Mouse (Mus musculus): ENCODE results near the gene Rnls. TPM values are rescaled to one million over a fixed set of nuclear protein-coding genes. Genes with fewer than 3 reads are reported as not detected.

Rnls gene
- polyA plus RNA-seq, 1 experiment from 2014 or later, result 8.0 TPM

DNA sequence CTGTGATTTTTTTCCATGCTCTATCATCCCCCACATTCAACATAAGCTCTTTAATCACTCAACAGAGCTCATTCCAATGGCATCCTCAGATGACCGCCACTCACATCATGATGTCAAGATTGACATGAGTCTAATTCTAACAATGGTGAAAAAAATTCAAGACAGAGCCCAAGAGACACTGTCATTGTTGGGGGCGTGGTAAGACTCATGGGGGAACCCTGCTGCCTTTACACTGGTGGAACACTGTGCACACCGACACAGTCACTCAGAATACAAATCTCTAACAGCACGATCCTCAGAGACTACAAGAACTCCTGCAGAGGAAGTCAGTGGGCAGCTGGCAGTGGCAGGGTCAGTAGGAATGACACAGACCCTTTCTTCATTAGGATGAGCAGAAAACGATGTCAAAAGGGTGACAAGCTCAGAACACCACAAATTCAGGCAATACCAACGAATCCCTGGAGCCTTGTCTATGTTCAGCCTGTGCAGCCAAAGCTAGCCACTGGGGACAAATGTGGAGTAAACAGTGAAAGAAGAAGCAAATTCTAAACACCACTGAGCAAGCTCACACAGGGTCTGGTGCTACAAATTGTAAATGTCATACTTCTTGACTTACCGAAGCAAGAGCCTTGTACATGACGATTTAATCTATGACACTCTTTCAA lies 277.3 kb downstream of the Rnls start:
- 72% methylated on average over 8 of the region's 8 CpGs for WGBS
- Histone ChIP-seq H3K27me3 (no peaks in the 10 kb centered on the region), H3K27ac (no peak overlapping the region), H3K36me3 (ENCODE audit: poor library complexity, severe bottlenecking) (no peaks in the 10 kb centered on the region), H3K9ac (no peak overlapping the region), H3K4me3 (no peak overlapping the region), H3K4me2 (no peak overlapping the region), H3K9me3 (replicated peaks) (no peaks in the 10 kb centered on the region), H3K4me1 (0 out of 2 replicates have a peak, but pooled peaks cover 5% of the 10 kb centered on the region)
- no peak for ATAC-seq

DNA sequence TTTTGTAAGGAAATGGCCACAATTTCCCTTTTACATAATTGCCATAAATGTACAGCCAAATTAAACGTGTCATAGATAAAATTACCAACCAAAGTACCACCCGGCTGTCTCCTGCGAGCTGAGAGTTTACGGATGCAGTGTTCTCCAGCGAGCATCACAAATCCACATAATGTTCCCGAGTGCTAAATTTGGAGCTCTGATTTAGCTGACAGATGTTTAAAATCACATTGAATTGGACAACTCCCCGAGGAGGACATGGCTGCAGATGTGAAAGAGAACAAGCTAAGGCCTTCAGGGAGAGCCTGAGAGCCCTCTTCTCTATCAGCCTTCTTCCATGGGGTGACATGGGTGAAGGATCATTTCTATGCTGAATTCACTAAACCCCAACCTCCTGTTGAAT lies 278.3 kb downstream of the Rnls start:
- Histone ChIP-seq H3K27me3 (no peaks in the 10 kb centered on the region), H3K4me3 (no peak overlapping the region), H3K36me3 (ENCODE audit: poor library complexity, severe bottlenecking) (no peaks in the 10 kb centered on the region), H3K27ac (no peak overlapping the region), H3K9me3 (replicated peaks) (no peaks in the 10 kb centered on the region), H3K9ac (no peak overlapping the region), H3K4me2 (no peak overlapping the region), H3K4me1 (0 out of 2 replicates have a peak, but pooled peaks cover 5% of the 10 kb centered on the region)
- WGBS, result 84% methylated on average over 7 of the region's 7 CpGs
- no peak for ATAC-seq

DNA sequence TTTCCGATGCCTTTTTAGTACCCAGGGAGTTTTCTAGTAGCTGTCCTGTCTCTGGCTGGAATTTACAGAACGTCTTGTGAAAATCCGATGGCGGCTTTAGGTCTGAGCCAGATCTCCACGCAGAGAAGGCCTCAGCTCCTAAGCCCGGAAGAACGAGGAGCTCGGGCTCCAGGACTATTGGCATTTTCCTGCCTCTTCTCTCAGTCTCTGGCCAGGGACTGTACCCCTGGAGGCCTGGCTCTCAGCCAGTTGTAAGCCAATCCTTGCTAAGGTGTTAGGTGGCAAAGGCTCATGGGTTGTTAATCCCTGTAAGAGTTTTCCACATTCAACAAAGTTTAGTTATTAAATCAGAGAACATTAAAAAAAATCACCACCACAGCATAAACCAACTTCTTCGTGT lies 281.7 kb downstream of the Rnls start:
- Histone ChIP-seq H3K4me2 (no peak overlapping the region), H3K9ac (no peak overlapping the region), H3K27me3 (no peaks in the 10 kb centered on the region), H3K4me3 (no peak overlapping the region), H3K27ac (no peak overlapping the region), H3K9me3 (replicated peaks) (no peaks in the 10 kb centered on the region), H3K4me1 (0 out of 2 replicates have a peak, but pooled peaks cover 5% of the 10 kb centered on the region), H3K36me3 (ENCODE audit: poor library complexity, severe bottlenecking) (no peaks in the 10 kb centered on the region)
- ATAC-seq, result no peak
- WGBS, result 81% methylated on average over 9 of the region's 9 CpGs

DNA sequence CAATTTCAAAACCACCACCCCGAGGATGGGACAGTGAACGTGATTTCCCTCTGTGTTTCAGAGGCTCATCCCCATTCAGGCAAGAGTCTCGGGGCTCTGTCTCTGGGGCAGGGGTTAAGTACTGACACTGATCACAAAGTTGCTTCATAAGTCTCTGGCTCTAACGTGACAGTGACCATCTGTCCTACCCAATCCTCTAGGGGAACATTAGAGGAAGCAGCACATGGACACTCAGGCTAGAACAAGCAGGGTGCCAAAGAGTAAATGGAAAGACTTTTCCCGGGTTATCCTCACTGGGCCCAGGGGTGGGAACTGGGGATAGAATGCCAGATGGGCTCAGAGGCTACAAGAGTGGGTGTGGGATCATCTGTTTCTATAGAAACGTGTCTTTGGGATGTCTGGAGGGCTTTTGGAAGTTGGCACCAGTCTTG lies 282.1 kb downstream of the Rnls start:
- H3K9me3 ChIP-seq (replicated peaks), result no peaks in the 10 kb centered on the region
- no peak for ATAC-seq
- 0 out of 2 replicates have a peak, but pooled peaks cover 5% of the 10 kb centered on the region for H3K4me1 ChIP-seq
- H3K4me3 ChIP-seq, result no peak overlapping the region
- H3K9ac ChIP-seq, result no peak overlapping the region
- 75% methylated on average over 6 of the region's 6 CpGs for WGBS
- H3K4me2 ChIP-seq, result no peak overlapping the region
- H3K36me3 ChIP-seq (ENCODE audit: poor library complexity, severe bottlenecking), result no peaks in the 10 kb centered on the region
- no peaks in the 10 kb centered on the region for H3K27me3 ChIP-seq
- no peak overlapping the region for H3K27ac ChIP-seq

DNA sequence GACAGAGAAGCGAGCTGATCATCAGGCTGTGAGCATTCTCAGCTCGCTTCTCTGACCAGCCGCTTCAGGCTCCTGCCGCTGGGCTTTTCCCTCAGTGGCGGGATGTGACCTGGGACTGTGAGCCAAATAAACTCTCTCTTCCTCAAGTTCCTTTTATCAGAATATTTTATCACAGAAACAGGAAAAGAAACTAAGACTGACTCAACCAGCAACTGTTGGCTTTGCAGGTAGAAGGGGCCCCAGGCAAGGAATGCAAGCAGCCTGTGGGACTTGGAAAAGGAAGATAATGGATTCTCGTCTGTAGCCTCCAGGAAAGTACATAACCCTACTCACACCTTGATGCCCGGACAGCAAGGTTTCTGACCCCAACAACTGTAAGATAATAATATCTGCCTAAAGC lies 283.0 kb downstream of the Rnls start:
- no peak for ATAC-seq
- Histone ChIP-seq H3K9me3 (replicated peaks) (no peaks in the 10 kb centered on the region), H3K4me2 (no peak overlapping the region), H3K4me1 (0 out of 2 replicates have a peak, but pooled peaks cover 5% of the 10 kb centered on the region), H3K4me3 (no peak overlapping the region), H3K27ac (no peak overlapping the region), H3K27me3 (no peaks in the 10 kb centered on the region), H3K9ac (no peak overlapping the region), H3K36me3 (ENCODE audit: poor library complexity, severe bottlenecking) (no peaks in the 10 kb centered on the region)
- 82% methylated on average over 7 of the region's 7 CpGs for WGBS

DNA sequence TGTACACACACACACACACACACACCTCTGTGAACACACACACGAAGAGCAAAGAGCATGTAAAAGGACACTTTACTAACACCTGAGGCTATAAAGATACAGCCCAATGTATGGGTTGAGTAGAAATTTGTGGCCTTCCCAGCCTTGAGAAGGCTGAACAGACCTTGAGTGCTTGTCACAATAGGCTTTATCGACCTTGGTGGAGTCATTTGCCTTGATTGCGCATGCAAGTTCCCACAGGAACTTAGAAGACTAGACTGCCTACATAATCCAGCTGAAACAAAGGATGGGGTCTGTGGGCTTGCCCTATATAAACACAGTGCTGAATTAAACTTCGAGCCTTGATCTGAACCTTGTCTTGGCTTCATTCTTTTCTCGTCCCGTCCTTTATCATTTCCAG lies 288.2 kb downstream of the Rnls start:
- 97% methylated on average over 6 of the region's 6 CpGs for WGBS
- ATAC-seq, result no peak

DNA sequence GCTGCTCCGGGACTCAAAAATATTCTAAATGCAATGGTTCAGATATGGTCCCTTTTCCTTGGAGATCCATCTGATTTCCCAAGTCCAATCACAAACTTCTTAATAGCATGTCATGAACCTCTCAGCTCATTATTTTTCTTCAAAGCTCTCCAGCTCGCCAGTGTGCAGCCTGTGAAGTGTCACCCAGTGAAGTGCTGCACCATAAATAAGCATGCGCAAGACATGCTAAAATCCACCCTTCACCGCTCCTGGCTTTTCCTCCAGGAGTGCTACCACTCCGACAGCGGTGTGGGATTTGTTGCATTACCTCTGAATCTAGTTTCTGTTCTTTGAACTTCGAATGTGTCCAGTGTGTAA lies 289.3 kb downstream of the Rnls start:
- Histone ChIP-seq H3K4me2 (no peak overlapping the region), H3K4me3 (no peak overlapping the region), H3K27ac (no peak overlapping the region), H3K36me3 (ENCODE audit: poor library complexity, severe bottlenecking) (no peaks in the 10 kb centered on the region), H3K9me3 (replicated peaks) (no peaks in the 10 kb centered on the region), H3K9ac (no peak overlapping the region), H3K4me1 (peaks cover 15% of the 10 kb centered on the region; the same call in 1 of the 2 replicates), H3K27me3 (no peaks in the 10 kb centered on the region)
- WGBS, result 78% methylated on average over 7 of the region's 7 CpGs
- ATAC-seq, result no peak

More for the DNA sequence above, 288.2 kb downstream of the Rnls start:
- H3K4me1 ChIP-seq, result peaks cover 9% of the 10 kb centered on the region; the same call in 1 of the 2 replicates
- no peak overlapping the region for H3K4me2 ChIP-seq
- H3K36me3 ChIP-seq (ENCODE audit: poor library complexity, severe bottlenecking), result no peaks in the 10 kb centered on the region
- no peak overlapping the region for H3K9ac ChIP-seq
- H3K27ac ChIP-seq, result no peak overlapping the region
- no peaks in the 10 kb centered on the region for H3K9me3 ChIP-seq (replicated peaks)
- H3K4me3 ChIP-seq, result no peak overlapping the region
- H3K27me3 ChIP-seq, result no peaks in the 10 kb centered on the region

DNA sequence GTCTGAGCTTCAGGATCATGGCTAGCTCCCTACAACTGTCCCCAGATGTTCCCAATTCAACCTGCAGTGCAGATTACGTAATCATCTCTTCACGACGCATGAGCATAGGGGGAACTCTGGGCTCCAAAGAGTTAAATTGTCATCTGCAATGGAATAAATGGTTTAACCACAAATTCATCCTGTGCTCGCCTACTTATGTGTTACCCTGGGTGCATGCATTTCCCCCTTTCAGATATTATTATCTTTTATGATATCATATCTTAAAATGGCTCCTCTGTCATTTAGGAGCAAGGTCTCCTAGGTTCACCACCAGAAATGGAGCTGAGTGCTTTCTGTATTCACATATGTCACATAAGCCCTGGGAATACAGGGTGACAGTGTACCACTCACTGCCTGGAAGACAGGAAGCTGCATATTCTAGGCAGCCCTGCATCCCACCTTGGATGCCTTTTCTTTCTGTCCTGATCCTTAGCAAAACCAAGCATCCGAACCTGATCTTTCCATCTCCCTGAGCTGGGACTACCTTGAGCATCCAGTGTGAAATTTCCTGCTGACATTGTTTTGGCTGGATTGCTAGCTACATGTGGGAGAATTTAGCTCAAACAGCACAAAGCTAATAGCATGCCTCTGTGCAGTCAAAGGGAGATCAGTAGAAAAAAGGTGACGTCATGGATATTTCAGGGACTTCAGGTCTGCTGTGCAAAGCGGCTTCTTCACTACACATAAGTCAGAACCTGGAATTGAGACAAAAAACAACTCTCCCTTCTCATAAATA lies 289.9 kb downstream of the Rnls start:
- no peak for ATAC-seq
- no peak overlapping the region for H3K4me2 ChIP-seq
- peaks cover 15% of the 10 kb centered on the region; the same call in 1 of the 2 replicates for H3K4me1 ChIP-seq
- H3K4me3 ChIP-seq, result no peak overlapping the region
- no peak overlapping the region for H3K9ac ChIP-seq
- no peak overlapping the region for H3K27ac ChIP-seq
- H3K36me3 ChIP-seq (ENCODE audit: poor library complexity, severe bottlenecking), result no peaks in the 10 kb centered on the region
- WGBS, result 76% methylated on average over 7 of the region's 7 CpGs
- H3K9me3 ChIP-seq (replicated peaks), result no peaks in the 10 kb centered on the region
- no peaks in the 10 kb centered on the region for H3K27me3 ChIP-seq

DNA sequence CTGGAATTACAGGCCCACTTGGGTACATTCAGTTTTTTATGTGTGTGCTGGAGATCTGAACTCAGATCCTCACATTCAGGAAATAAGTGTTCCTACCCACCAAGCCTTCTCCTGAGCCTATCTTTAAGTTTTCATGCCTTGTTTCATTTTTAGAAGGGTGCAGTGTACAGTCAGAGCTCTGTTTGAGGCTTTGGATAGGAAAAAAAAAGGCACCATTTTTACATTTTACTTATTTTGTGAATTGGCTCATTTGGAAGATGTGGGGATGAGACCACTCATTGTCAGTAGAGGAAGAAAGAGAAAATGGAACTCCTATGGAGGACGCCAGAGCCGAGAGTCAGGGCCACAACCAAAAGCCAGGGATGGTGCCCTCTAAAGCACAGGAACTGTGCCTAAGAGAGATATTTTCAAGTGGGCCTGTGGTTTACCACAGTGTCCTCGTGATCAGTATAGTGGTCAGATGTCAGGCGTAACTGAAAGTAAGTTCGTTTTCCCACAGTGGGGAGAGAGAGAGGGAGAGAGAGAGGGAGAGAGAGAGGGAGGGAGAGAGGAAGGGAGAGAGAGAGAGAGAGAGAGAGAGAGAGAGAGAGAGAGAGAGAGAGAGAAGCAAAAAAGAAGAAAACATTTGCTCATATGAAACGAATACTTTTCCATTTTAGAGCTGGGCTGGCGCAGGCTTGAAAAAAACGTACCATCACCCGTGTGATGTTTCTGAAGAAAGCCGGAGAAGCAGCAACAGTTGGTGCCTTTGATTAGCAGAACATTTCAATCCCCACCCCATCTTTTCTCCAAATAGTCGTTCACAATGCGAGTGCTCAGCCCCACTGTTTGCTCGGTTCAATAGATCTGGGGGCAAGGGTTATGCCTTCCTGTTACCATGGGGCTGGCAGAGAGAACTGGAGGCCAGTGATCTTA lies 290.7 kb downstream of the Rnls start:
- Histone ChIP-seq H3K4me3 (no peak overlapping the region), H3K9ac (no peak overlapping the region), H3K27me3 (no peaks in the 10 kb centered on the region), H3K4me2 (no peak overlapping the region), H3K9me3 (replicated peaks) (no peaks in the 10 kb centered on the region), H3K4me1 (peaks cover 15% of the 10 kb centered on the region; the same call in 1 of the 2 replicates), H3K36me3 (ENCODE audit: poor library complexity, severe bottlenecking) (no peaks in the 10 kb centered on the region), H3K27ac (no peak overlapping the region)
- WGBS, result 45% methylated on average over 13 of the region's 13 CpGs
- ATAC-seq, result no peak

DNA sequence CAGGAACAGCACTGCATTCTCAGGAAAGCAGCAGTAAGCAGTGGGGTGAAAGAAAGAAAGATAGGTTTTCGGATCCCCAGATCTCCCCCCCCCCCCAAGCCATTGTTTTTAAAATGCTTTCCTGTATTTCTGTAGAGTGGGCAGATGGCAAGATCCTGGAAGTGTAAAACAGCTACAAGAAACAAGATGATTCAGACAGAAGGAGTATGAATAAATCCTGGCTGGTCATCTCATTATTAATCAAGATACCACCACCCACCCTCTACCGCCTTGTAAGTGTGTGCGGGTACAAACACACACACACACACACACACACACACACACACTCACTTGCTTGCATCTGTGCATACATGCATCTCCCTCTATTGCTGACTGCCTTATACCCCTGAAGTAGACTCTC lies 291.5 kb downstream of the Rnls start:
- no peak overlapping the region for H3K9ac ChIP-seq
- 66% methylated on average over 3 of the region's 3 CpGs for WGBS

DNA sequence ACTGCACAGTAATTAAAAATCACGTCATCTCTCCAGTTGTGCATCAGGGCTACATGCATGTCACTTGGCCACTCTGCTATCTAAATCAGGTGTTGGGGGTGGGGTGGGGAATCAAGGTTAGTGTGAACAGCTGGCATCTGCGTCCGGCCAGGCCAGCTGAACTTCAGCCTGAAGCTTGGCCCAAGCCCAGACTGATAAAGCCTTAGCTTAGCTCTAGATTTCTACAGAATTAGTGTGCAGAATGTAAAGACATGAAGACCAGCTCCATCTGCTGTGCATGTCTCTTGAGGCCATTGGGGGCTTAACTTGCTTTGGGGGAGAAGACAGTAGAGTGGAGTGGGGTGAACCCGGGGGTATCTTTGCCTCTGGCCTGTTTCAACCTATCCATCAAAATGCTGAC lies 292.1 kb downstream of the Rnls start:
- Histone ChIP-seq H3K4me2 (no peak overlapping the region), H3K9ac (no peak overlapping the region), H3K4me1 (peaks cover 15% of the 10 kb centered on the region; the same call in 1 of the 2 replicates), H3K27ac (no peak overlapping the region), H3K36me3 (ENCODE audit: poor library complexity, severe bottlenecking) (no peaks in the 10 kb centered on the region), H3K9me3 (replicated peaks) (no peaks in the 10 kb centered on the region), H3K4me3 (no peak overlapping the region), H3K27me3 (no peaks in the 10 kb centered on the region)
- peak; percentile 29 for ATAC-seq
- WGBS, result 73% methylated on average over 4 of the region's 4 CpGs

More for the DNA sequence above, 291.5 kb downstream of the Rnls start:
- no peak overlapping the region for H3K4me2 ChIP-seq
- no peak overlapping the region for H3K4me3 ChIP-seq
- no peaks in the 10 kb centered on the region for H3K27me3 ChIP-seq
- peak; percentile 32 for ATAC-seq
- H3K9me3 ChIP-seq (replicated peaks), result no peaks in the 10 kb centered on the region
- no peak overlapping the region for H3K27ac ChIP-seq
- H3K36me3 ChIP-seq (ENCODE audit: poor library complexity, severe bottlenecking), result no peaks in the 10 kb centered on the region
- H3K4me1 ChIP-seq, result peaks cover 15% of the 10 kb centered on the region; the same call in 1 of the 2 replicates
